Mouse (Mus musculus): ENCODE data around the gene Celsr2. TPM values are rescaled to one million over a fixed set of nuclear protein-coding genes. Genes with fewer than 3 reads are reported as not detected.

The Celsr2 gene
- polyA plus RNA-seq, 1 experiment from 2014 or later, result 59.4 TPM

DNA sequence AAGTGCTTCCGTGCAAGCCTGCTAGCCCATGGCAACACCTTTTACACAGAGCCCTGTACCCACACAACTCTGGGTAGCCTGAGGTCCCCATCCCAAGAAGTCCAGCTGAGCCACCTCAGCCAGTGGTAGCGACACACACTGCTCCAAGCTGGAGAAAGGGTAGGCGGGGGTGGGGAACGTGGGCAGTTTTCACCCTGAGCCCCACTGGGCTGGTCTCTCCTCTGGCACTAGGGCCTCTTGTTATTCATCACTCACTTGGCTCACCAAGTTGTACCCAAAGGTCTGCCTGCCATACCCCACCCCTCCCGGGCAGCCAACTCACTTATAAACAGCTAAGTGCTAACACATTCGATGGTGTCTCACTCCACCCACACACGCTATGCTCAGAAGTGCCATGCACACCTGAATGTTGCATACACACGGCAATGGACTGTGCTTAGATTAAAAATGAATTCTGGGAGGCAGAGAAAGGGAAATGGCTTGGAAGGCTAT, 6.8 kb downstream of the Celsr2 start:
- peaks cover 60% of the 10 kb centered on the region for H3K36me3 ChIP-seq (ENCODE audit: control insufficient read depth, insufficient read depth, low read length)
- H3K9ac ChIP-seq (replicated peaks; ENCODE audit: low read length), result no peak overlapping the region
- no peak overlapping the region for H3K27ac ChIP-seq (replicated peaks; ENCODE audit: low read depth, low read length)
- 82% methylated on average over 8 of the region's 8 CpGs for WGBS
- ATAC-seq (ENCODE audit: low FRiP score, low TSS enrichment), result no peak
- H3K9me3 ChIP-seq (ENCODE audit: control insufficient read depth, low read length), result peaks cover 2% of the 10 kb centered on the region; the same call in 1 of the 2 replicates
- H3K4me3 ChIP-seq (replicated peaks; ENCODE audit: low read depth, low read length), result no peak overlapping the region
- peak overlapping the region; percentile 78 for H3K4me2 ChIP-seq (ENCODE audit: low read length)
- peaks cover 48% of the 10 kb centered on the region for H3K4me1 ChIP-seq (ENCODE audit: control insufficient read depth, insufficient read depth, low read length)
- DNase-seq, result no peak
- H3K27me3 ChIP-seq (ENCODE audit: control insufficient read depth, insufficient read depth, low read length), result no peaks in the 10 kb centered on the region

DNA sequence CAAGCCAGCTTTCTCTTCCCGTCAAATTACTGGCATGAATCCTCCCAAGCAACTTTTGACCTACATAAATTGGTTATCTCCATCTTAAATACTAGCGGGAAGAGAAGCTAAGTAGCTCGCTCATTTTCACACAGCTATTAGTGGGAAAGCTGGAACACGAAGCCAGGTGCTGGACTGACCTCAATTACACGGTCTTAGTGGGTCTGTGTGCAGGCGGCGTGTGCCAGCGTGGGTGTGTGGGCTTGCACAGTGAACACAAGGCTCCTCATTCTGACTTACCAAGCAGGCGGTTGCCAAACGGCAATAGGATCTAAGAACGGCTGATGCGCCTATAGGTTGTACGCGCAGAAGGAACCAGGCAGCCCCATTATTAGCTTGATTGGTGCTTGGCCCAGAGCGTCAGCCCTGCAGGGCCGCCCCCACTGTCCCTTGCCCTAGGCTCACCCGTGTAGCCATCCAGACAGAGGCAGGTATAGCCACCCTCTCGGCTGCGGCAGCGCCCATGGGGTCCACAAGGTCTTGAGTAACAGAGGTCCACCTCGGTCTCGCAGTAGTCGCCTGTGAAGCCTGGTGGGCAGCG, 9.0 kb downstream of the Celsr2 start:
- 60% methylated on average over 24 of the region's 24 CpGs for WGBS
- no peak overlapping the region for H3K4me3 ChIP-seq (replicated peaks; ENCODE audit: low read depth, low read length)
- DNase-seq (no peak), ATAC-seq (ENCODE audit: low FRiP score, low TSS enrichment) (no peak)
- peak overlapping the region; percentile 79 for H3K27ac ChIP-seq (replicated peaks; ENCODE audit: low read depth, low read length)
- peak overlapping the region; percentile 33 for H3K4me2 ChIP-seq (ENCODE audit: low read length)
- H3K9me3 ChIP-seq (ENCODE audit: control insufficient read depth, low read length), result no peaks in the 10 kb centered on the region
- H3K27me3 ChIP-seq (ENCODE audit: control insufficient read depth, insufficient read depth, low read length), result no peaks in the 10 kb centered on the region
- peak overlapping the region; percentile 31; the same call in 1 of the 2 replicates for H3K9ac ChIP-seq (replicated peaks; ENCODE audit: low read length)
- H3K4me1 ChIP-seq (ENCODE audit: control insufficient read depth, insufficient read depth, low read length), result peaks cover 36% of the 10 kb centered on the region
- H3K36me3 ChIP-seq (ENCODE audit: control insufficient read depth, insufficient read depth, low read length), result peaks cover 62% of the 10 kb centered on the region

DNA sequence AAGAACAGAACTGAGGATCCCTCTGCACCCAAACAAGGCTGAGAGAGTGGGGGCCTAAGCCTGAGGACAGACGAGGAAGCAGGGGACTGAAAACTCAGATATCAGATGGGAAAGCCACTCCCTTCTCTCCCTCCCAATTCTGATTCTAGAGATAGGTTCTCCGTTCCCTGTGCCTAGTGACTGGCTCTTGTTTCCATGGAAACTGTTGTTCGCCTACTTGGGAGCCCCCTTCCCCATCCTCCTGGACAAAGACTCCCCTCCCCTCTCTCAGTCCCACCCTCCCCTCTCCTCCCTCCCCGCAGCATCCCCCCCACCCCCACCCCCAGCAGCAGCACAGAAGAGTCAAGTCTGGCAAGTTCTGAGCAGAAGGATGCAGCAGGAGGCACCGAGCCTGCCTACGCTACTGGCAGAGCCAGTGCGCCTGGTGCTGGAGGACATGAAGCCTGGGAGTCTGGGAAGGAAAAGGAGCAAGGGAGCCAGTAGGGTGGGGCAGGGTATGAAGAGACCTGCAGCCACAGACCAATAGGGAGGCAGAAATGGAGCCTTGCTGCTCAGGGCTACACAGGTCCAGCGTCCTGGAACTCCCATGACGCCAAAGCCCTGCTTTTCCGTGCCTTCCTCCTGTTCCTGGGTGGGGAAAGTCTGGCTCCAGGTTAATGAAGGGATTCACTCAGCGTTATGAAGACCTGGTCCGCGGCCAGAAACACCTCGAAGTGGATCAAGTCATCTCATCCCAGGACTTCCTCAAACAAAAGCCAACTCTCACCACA, 9.6 kb downstream of the Celsr2 start:
- peaks cover 69% of the 10 kb centered on the region for H3K36me3 ChIP-seq (ENCODE audit: control insufficient read depth, insufficient read depth, low read length)
- H3K4me2 ChIP-seq (ENCODE audit: low read length), result peak overlapping the region; percentile 33
- peak; percentile 22; the same call in 1 of the 2 replicates for ATAC-seq (ENCODE audit: low FRiP score, low TSS enrichment)
- H3K9me3 ChIP-seq (ENCODE audit: control insufficient read depth, low read length), result no peaks in the 10 kb centered on the region
- H3K9ac ChIP-seq (replicated peaks; ENCODE audit: low read length), result peak overlapping the region; percentile 31; the same call in 1 of the 2 replicates
- peak overlapping the region; percentile 79 for H3K27ac ChIP-seq (replicated peaks; ENCODE audit: low read depth, low read length)
- peak; percentile 75 for DNase-seq
- H3K4me1 ChIP-seq (ENCODE audit: control insufficient read depth, insufficient read depth, low read length), result peaks cover 30% of the 10 kb centered on the region
- no peak overlapping the region for H3K4me3 ChIP-seq (replicated peaks; ENCODE audit: low read depth, low read length)
- WGBS, result 9% methylated on average over 14 of the region's 14 CpGs
- no peaks in the 10 kb centered on the region for H3K27me3 ChIP-seq (ENCODE audit: control insufficient read depth, insufficient read depth, low read length)

DNA sequence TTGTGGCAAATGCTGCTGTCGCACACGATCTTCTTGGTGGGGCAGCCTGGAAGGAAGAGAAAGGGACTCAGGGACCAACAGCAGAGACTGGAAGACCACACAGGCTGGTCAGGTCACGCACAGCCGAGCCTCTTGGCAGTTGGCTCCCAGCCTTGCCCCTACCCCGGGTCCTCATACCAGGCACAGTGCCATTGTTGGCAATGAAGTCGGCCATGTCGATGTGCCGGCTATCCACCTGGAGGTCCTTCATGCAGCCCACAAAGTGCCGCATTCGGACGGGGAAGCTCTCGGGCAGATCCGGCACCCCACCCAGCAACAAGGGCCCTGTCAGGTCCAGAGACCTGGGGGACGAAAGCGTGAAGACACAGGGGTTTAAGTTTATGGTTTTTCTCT, 12.8 kb downstream of the Celsr2 start:
- Histone ChIP-seq H3K4me3 (replicated peaks; ENCODE audit: low read depth, low read length) (no peak overlapping the region), H3K27ac (replicated peaks; ENCODE audit: low read depth, low read length) (peak overlapping the region; percentile 67; the same call in 1 of the 2 replicates), H3K9me3 (ENCODE audit: control insufficient read depth, low read length) (no peaks in the 10 kb centered on the region), H3K36me3 (ENCODE audit: control insufficient read depth, insufficient read depth, low read length) (peaks cover 95% of the 10 kb centered on the region), H3K4me2 (ENCODE audit: low read length) (no peak overlapping the region), H3K9ac (replicated peaks; ENCODE audit: low read length) (no peak overlapping the region), H3K4me1 (ENCODE audit: control insufficient read depth, insufficient read depth, low read length) (peaks cover 16% of the 10 kb centered on the region), H3K27me3 (ENCODE audit: control insufficient read depth, insufficient read depth, low read length) (no peaks in the 10 kb centered on the region)
- no peak for DNase-seq
- no peak for ATAC-seq (ENCODE audit: low FRiP score, low TSS enrichment)
- WGBS, result 71% methylated on average over 15 of the region's 15 CpGs

DNA sequence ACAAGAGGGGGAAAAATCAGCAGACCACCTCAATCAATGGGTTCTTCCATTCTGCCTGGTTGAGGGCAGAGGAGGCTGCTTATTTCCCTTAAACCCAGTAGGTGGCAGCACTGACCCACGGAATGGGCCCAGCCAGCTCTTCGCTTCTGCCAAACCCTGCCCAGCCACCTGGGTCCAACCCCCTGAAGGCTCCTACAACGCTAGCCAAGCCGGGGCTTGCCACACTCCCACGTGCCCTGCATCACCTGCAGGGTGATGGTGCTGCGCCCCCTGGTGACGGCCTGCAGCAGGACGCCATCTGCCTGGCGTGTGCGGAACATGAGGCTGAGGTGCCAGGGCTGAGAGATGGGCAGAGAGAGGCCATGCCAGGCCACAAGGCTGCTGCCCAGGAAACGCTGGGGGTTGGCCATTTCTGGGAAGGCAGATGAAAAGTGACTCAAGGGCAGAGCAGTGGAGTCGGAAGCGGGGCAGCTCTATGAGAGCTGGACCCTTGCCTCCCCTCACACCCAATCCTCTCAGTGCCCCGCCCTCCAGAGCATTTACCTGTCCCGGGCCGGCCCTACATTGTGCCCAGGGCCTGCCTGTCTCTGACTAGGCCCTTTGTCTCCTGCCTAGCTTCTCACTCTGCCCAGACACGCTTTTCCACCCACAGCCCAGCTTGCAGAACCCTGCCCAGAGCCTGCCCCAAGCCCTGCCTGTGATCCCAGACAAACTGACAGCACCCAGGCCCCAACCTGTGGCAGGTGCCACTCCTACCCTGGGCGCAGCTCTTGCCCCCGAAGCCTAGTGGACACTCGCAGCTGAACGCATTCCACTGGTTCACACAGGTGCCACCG, 13.4 kb downstream of the Celsr2 start:
- WGBS, result 40% methylated on average over 22 of the region's 22 CpGs
- ATAC-seq (ENCODE audit: low FRiP score, low TSS enrichment), result peak; percentile 87
- no peak overlapping the region for H3K9ac ChIP-seq (replicated peaks; ENCODE audit: low read length)

DNA sequence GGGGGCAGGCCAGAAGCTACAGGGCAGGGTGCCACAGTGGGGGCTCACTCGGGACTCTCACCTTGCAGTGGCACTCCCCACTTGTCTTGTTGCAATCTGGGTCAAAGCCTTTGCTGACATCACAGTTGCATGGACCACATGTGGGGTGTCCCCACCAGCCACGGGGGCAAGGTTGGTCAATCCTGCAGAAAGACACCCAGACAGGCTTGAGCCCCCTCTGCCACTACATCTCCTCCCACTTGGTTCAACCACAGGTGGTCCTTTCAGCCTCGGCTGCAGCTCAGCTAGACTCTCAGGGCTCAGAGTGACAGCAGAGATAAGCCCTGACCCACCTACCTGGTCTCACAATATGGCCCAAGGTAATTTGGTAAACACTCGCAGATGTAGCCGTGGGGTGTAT, 14.9 kb downstream of the Celsr2 start:
- ATAC-seq (ENCODE audit: low FRiP score, low TSS enrichment) (no peak), DNase-seq (no peak)
- Histone ChIP-seq H3K9me3 (ENCODE audit: control insufficient read depth, low read length) (no peaks in the 10 kb centered on the region), H3K4me2 (ENCODE audit: low read length) (no peak overlapping the region), H3K4me1 (ENCODE audit: control insufficient read depth, insufficient read depth, low read length) (peaks cover 4% of the 10 kb centered on the region), H3K9ac (replicated peaks; ENCODE audit: low read length) (no peak overlapping the region), H3K27me3 (ENCODE audit: control insufficient read depth, insufficient read depth, low read length) (no peaks in the 10 kb centered on the region), H3K36me3 (ENCODE audit: control insufficient read depth, insufficient read depth, low read length) (peaks cover 98% of the 10 kb centered on the region), H3K4me3 (replicated peaks; ENCODE audit: low read depth, low read length) (no peak overlapping the region), H3K27ac (replicated peaks; ENCODE audit: low read depth, low read length) (no peak overlapping the region)
- 90% methylated on average over 5 of the region's 5 CpGs for WGBS

More for the DNA sequence above, 13.4 kb downstream of the Celsr2 start:
- DNase-seq, result peak; percentile 94
- Histone ChIP-seq H3K27ac (replicated peaks; ENCODE audit: low read depth, low read length) (peak overlapping the region; percentile 67), H3K4me2 (ENCODE audit: low read length) (peak overlapping the region; percentile 26; the same call in 1 of the 2 replicates), H3K27me3 (ENCODE audit: control insufficient read depth, insufficient read depth, low read length) (no peaks in the 10 kb centered on the region), H3K36me3 (ENCODE audit: control insufficient read depth, insufficient read depth, low read length) (peaks cover 96% of the 10 kb centered on the region), H3K4me3 (replicated peaks; ENCODE audit: low read depth, low read length) (no peak overlapping the region), H3K4me1 (ENCODE audit: control insufficient read depth, insufficient read depth, low read length) (peaks cover 16% of the 10 kb centered on the region), H3K9me3 (ENCODE audit: control insufficient read depth, low read length) (no peaks in the 10 kb centered on the region)

DNA sequence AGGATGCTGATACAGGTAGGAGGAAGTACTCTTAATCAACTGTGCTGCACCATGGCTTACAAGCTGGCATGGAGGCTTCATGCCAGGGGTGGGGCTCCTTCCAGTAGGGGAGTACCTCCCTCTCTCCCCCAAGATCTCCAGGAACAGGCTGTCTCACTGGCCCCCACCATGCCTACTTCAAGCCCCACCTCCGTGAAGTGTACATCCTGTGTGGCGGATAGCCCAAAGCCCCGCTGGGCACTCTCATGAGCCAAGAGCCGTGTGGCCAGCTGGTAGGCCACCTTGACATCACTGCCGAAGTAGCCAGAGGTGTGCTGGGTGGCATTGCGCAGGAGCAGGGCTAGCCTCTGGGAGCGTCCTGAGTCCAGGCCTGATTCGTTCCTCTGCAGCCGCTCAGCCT, 17.1 kb downstream of the Celsr2 start:
- H3K9ac ChIP-seq (replicated peaks; ENCODE audit: low read length), result no peak overlapping the region
- DNase-seq, result no peak
- no peak overlapping the region for H3K4me3 ChIP-seq (replicated peaks; ENCODE audit: low read depth, low read length)
- H3K27ac ChIP-seq (replicated peaks; ENCODE audit: low read depth, low read length), result no peak overlapping the region
- no peak overlapping the region for H3K4me2 ChIP-seq (ENCODE audit: low read length)
- H3K27me3 ChIP-seq (ENCODE audit: control insufficient read depth, insufficient read depth, low read length), result no peaks in the 10 kb centered on the region
- H3K4me1 ChIP-seq (ENCODE audit: control insufficient read depth, insufficient read depth, low read length), result no peaks in the 10 kb centered on the region
- WGBS, result 96% methylated on average over 9 of the region's 9 CpGs
- H3K9me3 ChIP-seq (ENCODE audit: control insufficient read depth, low read length), result no peaks in the 10 kb centered on the region
- ATAC-seq (ENCODE audit: low FRiP score, low TSS enrichment), result no peak
- peaks cover 99% of the 10 kb centered on the region for H3K36me3 ChIP-seq (ENCODE audit: control insufficient read depth, insufficient read depth, low read length)

DNA sequence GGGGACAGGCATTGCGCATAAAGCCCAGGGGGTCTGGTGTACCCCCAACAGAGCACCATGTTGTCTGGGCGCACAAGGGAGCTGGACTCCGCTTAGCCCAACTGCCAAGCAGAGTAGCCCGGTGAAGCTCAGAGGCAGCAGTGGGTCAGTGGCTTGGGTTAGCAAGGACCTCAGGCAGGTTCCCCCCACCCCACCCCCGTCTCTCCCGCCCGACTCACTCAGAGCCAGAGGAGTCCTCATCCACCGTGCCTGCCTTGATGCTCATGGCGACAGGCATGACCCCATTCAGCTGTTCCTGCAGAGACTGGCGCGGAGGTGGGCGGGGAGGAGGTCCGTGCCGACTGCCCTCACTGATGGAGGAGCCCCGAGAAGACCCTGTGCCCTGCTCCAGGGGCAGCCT, 22.6 kb downstream of the Celsr2 start:
- Histone ChIP-seq H3K4me1 (ENCODE audit: control insufficient read depth, insufficient read depth, low read length) (no peaks in the 10 kb centered on the region), H3K4me2 (ENCODE audit: low read length) (no peak overlapping the region), H3K36me3 (ENCODE audit: control insufficient read depth, insufficient read depth, low read length) (peaks cover 67% of the 10 kb centered on the region), H3K4me3 (replicated peaks; ENCODE audit: low read depth, low read length) (no peak overlapping the region), H3K9me3 (ENCODE audit: control insufficient read depth, low read length) (no peaks in the 10 kb centered on the region), H3K9ac (replicated peaks; ENCODE audit: low read length) (no peak overlapping the region), H3K27me3 (ENCODE audit: control insufficient read depth, insufficient read depth, low read length) (no peaks in the 10 kb centered on the region), H3K27ac (replicated peaks; ENCODE audit: low read depth, low read length) (no peak overlapping the region)
- ATAC-seq (ENCODE audit: low FRiP score, low TSS enrichment) (no peak), DNase-seq (no peak)
- 41% methylated on average over 15 of the region's 15 CpGs for WGBS

Data from midbrain, embryonic 14.5 days (tissue).